Mouse (Mus musculus) thymus, postnatal 14 days (tissue): ENCODE results near the gene Trak1.

Experiments used
- DNase-seq: peaks from one replicate; pipeline ENCODE4 v3.0.0; 2021

Gene Trak1

DNA sequence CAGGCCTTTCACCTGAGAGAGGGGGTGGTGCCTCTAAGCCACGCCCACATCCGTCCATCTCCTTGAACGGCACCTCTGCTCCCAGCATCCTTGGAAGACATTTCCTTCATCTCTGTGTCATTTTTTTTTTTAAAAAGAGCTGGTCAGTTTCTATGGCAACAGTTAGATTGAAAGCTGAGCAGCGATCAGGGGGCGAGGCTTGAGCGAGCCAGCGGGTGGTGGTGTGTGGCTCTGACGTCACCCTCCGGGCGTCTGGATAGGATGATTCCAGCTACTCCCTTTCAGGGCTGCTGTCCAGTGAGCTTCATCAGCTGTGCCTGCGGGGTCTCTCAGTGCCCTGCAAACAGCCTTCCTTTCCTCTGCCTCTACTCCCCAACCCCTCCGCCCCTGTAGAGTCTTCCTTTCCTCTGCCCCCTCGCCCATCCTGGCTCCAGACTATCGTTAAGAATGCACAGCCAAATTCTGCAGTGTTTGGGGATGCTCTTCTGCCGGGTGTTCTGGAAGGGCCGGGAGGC, 105.9 kb downstream of the Trak1 start:
- no peak for DNase-seq

DNA sequence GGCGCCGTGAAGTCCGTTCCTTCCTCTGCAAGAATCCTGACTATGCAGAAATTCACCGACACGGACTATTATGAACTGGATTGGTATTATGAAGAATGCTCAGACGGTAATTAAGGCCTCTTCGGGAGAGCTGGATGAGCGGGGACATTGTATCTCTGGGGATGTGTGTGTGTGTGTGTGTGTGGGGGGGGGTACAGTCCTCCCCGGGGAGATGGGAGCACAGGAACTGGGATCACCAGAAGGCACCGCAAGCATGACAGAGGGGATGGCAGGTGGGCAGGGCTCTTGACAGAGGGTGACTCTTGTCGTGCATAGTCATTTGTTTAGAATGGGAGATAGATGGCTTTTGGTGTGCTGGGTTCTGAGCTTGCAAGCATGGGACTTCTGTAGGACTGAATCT, 106.4 kb downstream of the Trak1 start:
- DNase-seq, result no peak

- no peak for DNase-seq
Observed at GRCm38 (mm10) chr9:121405088-121405681, 107.9 kb downstream of the Trak1 start.

DNA sequence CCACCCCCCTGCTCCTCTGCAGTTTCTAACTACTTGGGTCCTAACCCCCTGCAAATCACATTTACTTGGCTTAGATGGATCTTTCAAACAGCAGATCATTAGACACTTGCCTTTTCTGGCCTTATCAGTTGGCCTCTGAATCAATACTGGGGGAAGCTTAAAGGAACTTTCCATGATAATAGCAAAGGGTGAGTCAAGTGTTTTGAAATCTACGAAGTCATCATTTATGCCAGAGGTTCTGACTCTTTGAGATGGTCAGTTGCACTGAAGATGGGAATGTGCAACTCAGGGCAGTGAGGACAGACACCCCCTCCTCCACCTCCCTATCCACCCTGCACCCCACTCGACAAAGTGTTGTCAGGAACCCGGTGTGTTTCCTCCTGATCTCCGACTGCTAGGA, 108.5 kb downstream of the Trak1 start:
- no peak for DNase-seq

DNA sequence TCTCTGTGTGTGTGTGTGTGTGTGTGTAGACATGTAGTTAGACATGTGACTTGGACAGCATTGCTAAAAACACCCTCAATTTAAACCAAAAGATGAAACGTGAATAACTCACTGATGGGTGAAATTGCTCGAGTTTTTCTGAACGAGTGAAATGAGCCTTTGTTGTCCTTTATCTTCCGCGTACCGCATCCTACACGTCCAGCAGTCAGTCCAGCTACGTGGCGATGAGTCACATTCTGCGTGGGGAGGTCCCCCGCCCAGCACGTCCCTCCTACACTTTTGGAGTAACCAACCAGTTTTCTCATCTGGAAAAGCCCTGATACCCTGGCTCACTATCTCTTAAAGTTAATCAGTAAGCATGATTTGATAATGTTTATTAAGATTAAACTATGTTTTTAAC, 116.9 kb downstream of the Trak1 start:
- no peak for DNase-seq

GRCm38 (mm10) chr9:121415626-121416241, 118.4 kb downstream of the Trak1 start:
- DNase-seq, result peak; percentile 21

DNA sequence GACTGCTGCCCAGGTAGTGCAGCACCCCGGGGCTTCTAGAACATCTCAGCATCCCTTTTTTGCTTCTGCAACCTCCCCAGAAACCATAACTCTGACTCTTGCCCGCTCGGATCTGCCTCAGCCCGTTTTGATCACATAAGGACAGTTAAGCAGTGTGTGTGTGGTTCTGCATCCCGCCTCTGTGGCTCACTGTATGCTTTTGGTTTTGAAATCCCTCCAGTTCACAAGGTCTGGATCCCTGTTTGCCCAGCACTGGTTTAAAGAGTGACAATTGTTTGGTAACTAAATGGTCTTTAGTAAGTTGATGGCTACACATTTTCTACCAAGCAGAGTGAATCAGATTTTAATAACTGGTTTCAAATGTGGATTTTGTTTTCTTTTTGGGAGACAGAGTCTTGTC, 119.2 kb downstream of the Trak1 start:
- DNase-seq, result no peak

DNA sequence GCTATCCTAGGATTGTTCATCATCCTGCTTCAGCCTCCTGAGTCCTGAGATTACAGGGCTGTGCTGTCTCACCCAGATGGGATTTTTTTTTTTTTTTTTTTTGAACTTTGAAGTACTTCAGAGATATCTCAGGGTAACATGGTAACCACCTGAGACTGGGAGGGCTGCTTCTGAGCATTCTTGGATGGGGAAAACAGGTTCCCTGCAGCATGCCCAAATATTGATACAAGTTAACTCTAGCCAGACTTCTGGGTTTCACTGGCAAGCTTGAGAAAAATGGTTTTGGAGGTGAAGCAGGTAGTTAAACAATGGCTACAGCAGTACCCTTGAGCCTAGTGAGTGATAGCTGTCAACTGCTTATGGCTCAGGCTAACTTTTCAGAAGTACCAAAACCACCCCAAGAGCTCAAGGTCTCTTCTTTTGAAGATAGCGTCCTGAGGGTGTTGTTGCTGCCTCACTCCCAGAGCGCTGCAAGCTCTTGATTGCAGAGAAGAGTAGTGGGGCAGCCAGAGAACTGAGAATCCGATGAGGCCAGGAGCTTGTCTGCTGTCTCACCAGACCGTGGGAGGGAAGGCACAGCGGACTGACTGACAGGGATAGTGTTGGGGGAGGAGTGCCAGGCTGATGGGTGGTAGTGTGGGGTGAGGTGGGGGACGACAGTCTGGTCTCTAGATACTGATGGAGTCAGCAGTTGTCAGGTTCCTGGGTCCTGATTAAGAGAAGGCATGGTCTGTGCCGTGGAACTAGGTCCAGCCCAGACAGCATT, 119.8 kb downstream of the Trak1 start:
- no peak for DNase-seq

GRCm38 (mm10) chr9:121419011-121419410, 121.7 kb downstream of the Trak1 start:
- no peak for DNase-seq

- no peak for DNase-seq
Observed at GRCm38 (mm10) chr9:121419573-121419972, 122.3 kb downstream of the Trak1 start.

- no peak for DNase-seq
Observed at GRCm38 (mm10) chr9:121420817-121421216, 123.5 kb downstream of the Trak1 start.

DNA sequence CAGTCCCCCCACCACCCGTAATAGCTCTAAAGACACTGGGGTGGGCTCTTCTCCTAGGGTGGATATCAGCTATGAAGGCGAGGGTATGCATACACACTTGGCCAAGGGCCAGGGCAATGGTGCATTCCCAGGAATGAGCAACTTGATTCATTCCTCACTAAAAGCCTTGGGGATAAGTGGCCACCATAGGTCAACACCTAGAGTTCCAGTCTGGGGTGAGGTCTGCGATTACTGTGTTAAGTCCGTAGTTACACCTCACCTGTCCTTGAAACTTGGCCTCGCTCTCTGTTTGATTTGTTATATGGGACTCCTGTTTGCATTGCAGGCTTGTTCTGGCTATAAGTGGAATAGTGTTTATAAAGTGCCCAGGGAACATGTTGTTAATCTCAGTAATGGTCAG, 125.1 kb downstream of the Trak1 start:
- no peak for DNase-seq

DNA sequence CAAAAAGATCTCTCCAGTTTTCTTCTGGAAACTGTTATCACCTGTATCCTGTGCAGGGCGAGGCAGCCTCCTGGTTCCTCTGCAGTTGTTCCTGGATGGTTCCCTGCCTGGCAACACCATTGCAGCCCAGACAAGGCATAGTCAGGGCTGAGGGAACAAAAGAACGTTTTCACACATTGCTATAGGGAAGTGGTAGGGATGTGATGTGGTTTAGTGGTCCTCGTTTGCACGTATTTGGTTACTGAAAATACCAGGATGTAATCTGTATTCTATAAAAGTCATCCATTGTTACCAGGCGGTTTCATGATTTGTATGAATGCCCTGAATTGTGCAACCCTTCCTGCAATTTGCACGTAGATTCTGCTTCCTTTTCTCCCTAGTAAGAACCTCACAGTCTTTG, 126.3 kb downstream of the Trak1 start:
- DNase-seq, result no peak

GRCm38 (mm10) chr9:121424281-121425164, 127.2 kb downstream of the Trak1 start:
- no peak for DNase-seq

DNA sequence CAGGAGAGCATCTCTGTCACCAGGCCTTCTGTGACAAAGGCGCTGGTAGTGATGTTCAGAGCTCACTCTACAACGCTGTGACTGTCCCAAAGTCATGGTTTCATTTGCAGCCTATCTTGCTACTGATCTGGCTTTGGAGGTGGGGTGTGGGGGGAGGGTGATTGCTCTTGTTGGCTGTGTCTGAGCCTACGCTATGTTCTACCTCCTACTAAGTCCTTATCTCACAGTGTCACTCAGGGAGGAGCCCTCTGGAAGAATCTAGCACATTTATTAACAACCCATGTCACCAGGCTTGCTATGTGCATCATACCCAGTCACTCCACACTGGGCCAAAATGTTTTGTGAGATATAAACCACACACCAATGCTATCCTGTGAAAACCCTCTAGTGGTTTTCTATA, 129.1 kb downstream of the Trak1 start:
- no peak for DNase-seq

DNA sequence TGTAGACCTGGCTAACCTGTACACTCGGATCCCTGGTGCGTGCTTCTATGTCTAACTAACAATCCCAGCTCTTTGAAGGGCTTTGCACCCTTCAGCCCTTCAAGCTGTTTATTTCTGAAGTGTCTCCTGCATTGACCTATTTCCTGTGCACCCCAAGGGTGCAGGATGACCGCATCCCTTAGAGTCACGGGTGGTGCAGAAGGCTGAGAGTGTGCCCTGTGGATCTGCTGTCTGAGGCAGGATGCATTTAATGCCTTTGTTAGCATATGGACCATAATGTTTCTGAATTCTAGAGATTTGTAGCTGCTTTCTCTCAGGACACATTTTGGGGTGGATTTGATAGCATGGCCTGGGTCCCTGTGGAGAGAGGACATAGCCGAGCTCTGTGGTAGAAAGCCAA, 129.6 kb downstream of the Trak1 start:
- DNase-seq, result no peak

DNA sequence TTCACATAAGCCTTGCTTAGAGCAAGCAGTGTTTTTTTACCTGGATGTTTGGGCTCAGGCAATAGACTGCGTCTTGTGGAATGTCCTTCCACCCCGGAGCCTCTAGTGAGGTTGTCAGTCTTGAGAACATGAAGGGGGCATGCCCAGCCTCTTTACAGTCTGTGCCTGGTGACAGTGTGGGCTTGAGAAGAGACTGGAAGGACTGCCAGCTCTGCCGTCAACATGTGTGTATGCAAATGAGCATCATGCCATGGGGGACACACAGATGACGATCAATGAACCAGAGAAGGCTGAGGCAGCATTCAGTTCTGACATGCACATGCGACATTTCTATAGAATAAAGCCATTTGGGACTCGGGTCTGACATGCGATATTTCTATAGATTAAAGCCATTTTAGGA, 132.3 kb downstream of the Trak1 start:
- DNase-seq, result no peak

DNA sequence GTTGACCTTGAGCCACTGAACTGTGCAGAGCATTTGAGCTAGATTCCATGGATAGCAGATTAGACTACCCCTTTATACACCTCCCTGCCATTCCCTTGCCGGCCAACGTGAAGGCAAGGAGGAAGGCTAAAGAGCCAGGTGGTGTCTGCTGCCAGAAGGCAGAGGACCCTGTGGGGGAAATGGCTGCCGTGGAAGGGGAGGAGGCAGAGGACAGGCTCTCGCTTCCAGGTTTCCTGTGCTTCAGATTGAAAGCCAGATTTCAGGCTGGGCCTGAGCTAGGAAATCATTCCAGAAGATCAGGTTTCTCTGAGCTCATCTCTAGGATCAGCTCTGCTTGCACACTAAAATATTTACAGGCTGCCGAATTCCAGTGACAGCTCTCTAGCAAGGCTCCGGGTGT, 133.1 kb downstream of the Trak1 start:
- no peak for DNase-seq

- no peak for DNase-seq
Observed at GRCm38 (mm10) chr9:121433745-121434528, 136.6 kb downstream of the Trak1 start.

DNA sequence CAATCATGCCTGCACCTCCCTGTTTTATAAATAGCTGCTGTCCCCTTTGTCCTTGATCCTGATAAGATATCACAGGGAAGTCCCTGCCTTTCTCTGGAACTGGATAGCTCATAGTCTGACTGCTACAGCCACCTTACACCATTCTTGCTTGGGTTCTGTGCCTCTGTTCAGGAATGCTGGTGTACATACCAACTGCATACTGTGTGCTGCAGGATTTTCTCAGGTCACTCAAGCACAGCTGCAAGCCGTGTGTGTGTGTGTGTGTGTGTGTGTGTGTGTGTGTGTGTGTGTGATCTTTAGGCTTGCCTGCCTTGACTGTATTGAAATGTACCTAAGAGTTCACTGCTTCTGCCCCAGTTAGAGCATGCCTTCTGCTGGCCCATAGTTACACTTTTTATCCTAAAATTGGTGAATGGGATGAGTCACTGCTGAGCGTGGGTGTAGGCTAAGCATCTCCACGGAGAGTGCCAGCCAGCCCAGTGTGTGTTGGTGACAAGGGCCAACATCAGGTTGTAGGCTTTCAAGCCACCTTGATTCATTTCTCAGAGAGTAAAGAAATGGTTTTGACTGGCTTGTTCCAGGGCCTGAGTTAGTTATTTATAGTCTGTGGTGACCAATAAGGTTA, 138.1 kb downstream of the Trak1 start:
- no peak for DNase-seq

DNA sequence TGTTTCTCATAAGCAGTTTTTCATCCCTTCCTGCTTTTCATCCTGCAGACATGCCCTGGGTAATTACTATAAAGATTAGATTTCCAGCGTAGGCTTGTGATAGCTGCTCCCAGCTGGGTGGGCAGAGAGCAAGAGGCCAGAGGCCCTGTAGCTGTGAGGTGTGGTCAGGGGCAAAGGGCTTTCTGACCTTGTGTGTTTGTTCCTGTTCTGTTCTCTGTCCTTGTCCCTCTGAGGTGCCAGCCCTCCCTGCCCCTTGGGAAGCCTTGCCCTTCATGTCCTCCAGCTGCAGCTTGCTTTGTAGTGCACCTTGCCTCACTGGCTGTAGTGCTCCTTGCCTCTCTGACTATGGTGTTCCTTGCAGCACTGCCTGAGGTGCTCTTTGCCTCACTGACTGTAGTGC, 139.2 kb downstream of the Trak1 start:
- DNase-seq, result no peak

- no peak for DNase-seq
Observed at GRCm38 (mm10) chr9:121442145-121442544, 144.8 kb downstream of the Trak1 start.
